Mouse (Mus musculus): Measurements from ENCODE around the gene Cep112. TPM values are rescaled to one million over a fixed set of nuclear protein-coding genes. Genes with fewer than 3 reads are reported as not detected.

Gene Cep112
- total and polyA plus RNA-seq, 2 experiments from 2014 or later: 8.6 to 17.2 TPM

DNA sequence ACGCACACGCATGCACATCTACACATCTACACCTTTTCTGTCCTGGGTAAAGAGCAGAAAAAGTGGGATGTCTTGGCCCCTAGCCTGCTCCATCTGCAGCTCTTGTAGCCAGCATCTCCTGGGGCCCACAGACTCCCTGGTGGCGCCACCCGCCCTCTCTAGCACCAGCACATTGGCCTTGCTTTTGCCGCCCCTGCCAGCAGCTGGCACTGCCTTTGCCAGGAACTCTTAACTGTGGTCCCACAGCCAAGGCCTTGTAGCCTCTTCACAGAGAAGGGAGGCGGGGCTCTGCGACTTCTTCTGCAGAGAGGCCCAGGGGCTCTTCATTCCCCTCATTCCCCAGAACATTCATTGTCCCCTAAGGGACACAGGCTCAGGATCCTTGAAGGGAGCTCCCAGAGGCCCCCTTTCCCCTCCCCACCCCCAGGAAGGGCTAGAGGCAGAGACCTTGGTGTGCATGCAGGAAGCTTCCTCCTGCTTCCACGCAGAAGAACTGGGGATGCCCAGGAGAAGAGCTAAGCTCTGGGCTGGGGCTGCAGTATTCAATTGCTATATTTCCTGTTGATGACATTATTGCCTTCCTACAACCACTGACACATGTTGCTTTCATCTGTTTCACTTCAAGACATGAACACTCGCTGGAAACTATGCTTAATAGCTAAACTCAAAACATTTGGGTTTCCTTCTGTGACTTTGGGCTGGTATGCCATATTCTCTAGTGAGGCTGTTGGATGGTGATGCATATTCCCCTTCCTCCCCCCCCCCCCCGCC, 475.9 kb downstream of the Cep112 start:
- no peak for TF ChIP-seq CTCF (IDR thresholded peaks at IDR 0.05; ENCODE audit: low read depth)
- Histone ChIP-seq H3K4me1 (ENCODE audit: insufficient read depth) (peaks cover 5% of the 10 kb centered on the region; the same call in 1 of the 2 replicates), H3K9ac (no peak overlapping the region), H3K36me3 (ENCODE audit: insufficient read depth) (no peaks in the 10 kb centered on the region), H3K4me3 (ENCODE audit: low read depth, low read length) (no peak overlapping the region), H3K4me2 (ENCODE audit: low read depth) (no peak overlapping the region), H3K9me3 (ENCODE audit: low read length) (no peaks in the 10 kb centered on the region), H3K27ac (ENCODE audit: low read depth, low read length) (peak overlapping the region; percentile 21; the same call in 1 of the 2 replicates), H3K27me3 (ENCODE audit: insufficient read depth, low read length) (no peaks in the 10 kb centered on the region)
- 53% methylated on average over 9 of the region's 10 CpGs for WGBS
- DNase-seq (peak; percentile 62), ATAC-seq (peak; percentile 83)

DNA sequence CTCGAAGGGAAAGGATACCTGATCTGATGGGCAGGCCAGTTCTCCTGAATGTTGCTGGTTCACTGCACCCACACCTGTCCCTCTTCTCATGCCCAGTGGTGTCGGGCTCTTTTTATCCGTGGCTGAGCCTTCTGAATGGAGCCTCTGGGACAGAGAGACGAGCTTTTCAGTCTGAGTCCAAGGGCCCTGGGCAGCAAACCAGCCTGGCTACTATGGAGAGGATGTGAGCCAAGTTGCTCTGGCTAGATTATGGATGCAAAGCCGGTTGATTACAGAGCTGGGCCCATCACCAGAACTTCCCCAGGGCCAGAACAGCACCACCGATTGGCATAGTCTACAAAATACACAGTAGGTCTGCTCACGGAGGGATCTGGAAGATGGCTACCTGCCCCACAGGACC, 476.7 kb downstream of the Cep112 start:
- H3K9me3 ChIP-seq (ENCODE audit: low read length): no peaks in the 10 kb centered on the region
- WGBS: 46% methylated on average over 7 of the region's 7 CpGs
- H3K27me3 ChIP-seq (ENCODE audit: insufficient read depth, low read length): no peaks in the 10 kb centered on the region
- peaks cover 5% of the 10 kb centered on the region; the same call in 1 of the 2 replicates for H3K4me1 ChIP-seq (ENCODE audit: insufficient read depth)
- H3K9ac ChIP-seq: no peak overlapping the region
- no peaks in the 10 kb centered on the region for H3K36me3 ChIP-seq (ENCODE audit: insufficient read depth)
- no peak for DNase-seq
- H3K27ac ChIP-seq (ENCODE audit: low read depth, low read length): no peak overlapping the region
- TF ChIP-seq CTCF (IDR thresholded peaks at IDR 0.05; ENCODE audit: low read depth): no peak
- no peak overlapping the region for H3K4me2 ChIP-seq (ENCODE audit: low read depth)
- ATAC-seq: peak; percentile 36
- H3K4me3 ChIP-seq (ENCODE audit: low read depth, low read length): no peak overlapping the region

DNA sequence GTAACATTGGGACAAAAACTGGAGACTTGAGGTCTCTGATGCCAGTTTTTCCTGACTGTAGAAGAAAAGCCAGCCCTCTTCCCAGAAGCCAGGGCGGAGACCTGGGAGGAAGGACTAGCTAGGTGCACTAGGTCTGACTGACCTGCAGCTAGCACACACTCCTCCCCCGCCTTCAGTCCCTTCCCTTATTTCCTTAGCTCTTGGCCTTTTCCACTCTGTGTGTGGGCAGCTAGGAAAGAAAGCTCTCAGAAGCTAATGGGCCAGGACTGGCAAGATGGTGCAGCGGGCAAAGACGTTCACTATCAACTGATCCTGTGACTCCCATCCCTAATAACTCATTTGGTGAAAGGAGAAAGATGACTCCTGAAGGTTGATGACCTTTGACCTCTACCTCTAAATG, 477.3 kb downstream of the Cep112 start:
- H3K4me2 ChIP-seq (ENCODE audit: low read depth): no peak overlapping the region
- 81% methylated on average over 4 of the region's 4 CpGs for WGBS
- H3K4me3 ChIP-seq (ENCODE audit: low read depth, low read length): no peak overlapping the region
- ATAC-seq (no peak), DNase-seq (no peak)
- no peaks in the 10 kb centered on the region for H3K27me3 ChIP-seq (ENCODE audit: insufficient read depth, low read length)
- TF ChIP-seq CTCF (IDR thresholded peaks at IDR 0.05; ENCODE audit: low read depth): no peak
- H3K36me3 ChIP-seq (ENCODE audit: insufficient read depth): no peaks in the 10 kb centered on the region
- H3K9me3 ChIP-seq (ENCODE audit: low read length): no peaks in the 10 kb centered on the region
- H3K9ac ChIP-seq: no peak overlapping the region
- H3K27ac ChIP-seq (ENCODE audit: low read depth, low read length): no peak overlapping the region
- peaks cover 5% of the 10 kb centered on the region; the same call in 1 of the 2 replicates for H3K4me1 ChIP-seq (ENCODE audit: insufficient read depth)

DNA sequence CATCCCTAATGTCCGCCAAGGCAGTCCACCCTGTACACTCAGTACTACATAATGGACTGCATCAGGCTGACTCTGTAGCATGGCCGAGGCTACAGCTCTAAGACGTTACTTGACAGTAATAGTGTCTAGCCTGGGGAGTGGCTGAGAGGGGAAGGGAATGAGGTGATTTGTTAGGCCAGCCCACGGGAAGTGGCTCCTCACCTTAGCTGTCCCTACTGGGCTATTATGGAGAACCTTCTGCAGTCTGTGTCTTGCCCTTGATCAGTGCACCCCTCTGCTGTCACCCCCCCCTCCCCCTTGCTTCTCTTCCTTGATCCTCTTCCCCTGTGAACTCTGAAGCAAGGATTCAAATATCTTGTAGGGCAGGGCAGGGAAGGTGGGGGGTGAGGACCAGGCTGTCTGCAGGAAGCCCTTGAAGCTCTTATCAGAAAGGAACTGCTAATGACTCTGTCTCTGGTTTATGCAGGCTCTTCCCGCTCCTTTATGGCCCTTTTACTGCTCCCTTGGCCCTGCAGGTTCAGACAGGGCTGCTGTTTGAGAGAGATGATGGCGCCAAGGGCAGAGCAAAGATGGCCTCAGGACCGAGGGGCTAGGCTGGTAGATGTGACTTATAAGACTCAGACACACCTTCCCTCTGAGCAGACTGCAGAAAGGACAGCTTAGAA, 481.7 kb downstream of the Cep112 start:
- 0 out of 2 replicates have a peak, but pooled peaks cover 4% of the 10 kb centered on the region for H3K4me1 ChIP-seq (ENCODE audit: insufficient read depth)
- H3K4me2 ChIP-seq (ENCODE audit: low read depth): no peak overlapping the region
- H3K36me3 ChIP-seq (ENCODE audit: insufficient read depth): no peaks in the 10 kb centered on the region
- no peak overlapping the region for H3K9ac ChIP-seq
- DNase-seq: no peak
- no peaks in the 10 kb centered on the region for H3K9me3 ChIP-seq (ENCODE audit: low read length)
- TF ChIP-seq CTCF (IDR thresholded peaks at IDR 0.05; ENCODE audit: low read depth): no peak
- no peaks in the 10 kb centered on the region for H3K27me3 ChIP-seq (ENCODE audit: insufficient read depth, low read length)
- no peak overlapping the region for H3K27ac ChIP-seq (ENCODE audit: low read depth, low read length)
- no peak for ATAC-seq
- 83% methylated on average over 7 of the region's 7 CpGs for WGBS
- H3K4me3 ChIP-seq (ENCODE audit: low read depth, low read length): no peak overlapping the region

DNA sequence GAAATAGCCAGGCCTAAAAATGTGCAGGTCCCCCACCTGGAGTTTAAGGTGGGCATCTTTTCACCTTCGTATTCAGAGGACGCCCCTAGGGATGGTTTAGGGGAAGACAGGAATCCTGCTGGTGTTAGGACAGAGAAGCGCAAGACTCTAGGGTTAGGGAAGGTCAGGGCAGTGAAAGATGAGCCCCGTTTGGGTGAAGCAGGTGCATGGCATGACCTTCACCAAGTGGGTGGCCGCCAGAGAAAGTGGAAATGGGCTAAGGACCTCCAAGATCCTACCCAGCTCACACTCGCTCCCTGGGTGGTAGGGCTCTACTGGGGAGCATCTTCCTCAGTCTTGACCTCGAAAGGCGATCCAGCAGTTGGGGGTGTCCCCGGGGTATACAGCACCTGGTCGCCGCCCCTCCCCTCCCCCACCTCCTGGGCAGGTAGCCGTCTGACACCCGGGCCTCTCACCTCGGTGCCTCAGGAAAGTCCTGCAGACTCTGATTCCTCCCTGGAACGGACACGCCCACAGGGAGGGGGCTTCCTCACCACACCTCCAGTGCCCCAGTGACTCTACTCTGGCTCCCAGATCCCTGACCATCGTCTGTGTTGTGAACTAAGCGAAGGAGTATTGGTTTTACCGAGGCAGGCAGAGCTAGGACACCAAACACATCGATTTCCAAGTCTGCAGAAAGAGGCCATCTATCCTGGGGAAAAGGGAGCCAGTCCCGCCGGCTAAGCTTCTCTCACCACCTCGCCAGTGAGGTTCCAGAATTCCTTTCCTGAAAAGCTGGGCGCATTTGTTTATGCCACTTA, 484.6 kb downstream of the Cep112 start:
- WGBS: 18% methylated on average over 24 of the region's 24 CpGs
- H3K9me3 ChIP-seq (ENCODE audit: low read length): no peaks in the 10 kb centered on the region
- no peaks in the 10 kb centered on the region for H3K36me3 ChIP-seq (ENCODE audit: insufficient read depth)
- no peak overlapping the region for H3K27ac ChIP-seq (ENCODE audit: low read depth, low read length)
- H3K9ac ChIP-seq: no peak overlapping the region
- H3K4me1 ChIP-seq (ENCODE audit: insufficient read depth): 0 out of 2 replicates have a peak, but pooled peaks cover 4% of the 10 kb centered on the region
- H3K27me3 ChIP-seq (ENCODE audit: insufficient read depth, low read length): no peaks in the 10 kb centered on the region
- no peak overlapping the region for H3K4me3 ChIP-seq (ENCODE audit: low read depth, low read length)
- H3K4me2 ChIP-seq (ENCODE audit: low read depth): 0 out of 2 replicates have a peak overlapping the region, but pooled peaks have one; percentile 17
- 0 out of 2 replicates have a peak, but pooled peaks have one; percentile 13 for TF ChIP-seq CTCF (IDR thresholded peaks at IDR 0.05; ENCODE audit: low read depth)
- ATAC-seq (no peak), DNase-seq (no peak)

Other genes starting within 250 kb of the Cep112 start
- 0.67 TPM in 1 of 2 replicates, not detected in the other for gene Apoh, start 81.8 kb upstream of the Cep112 start, total RNA-seq (2014; rRNA removed)
- gene Apoh, start 81.8 kb upstream of the Cep112 start, polyA plus RNA-seq (2015; fragmentation: Nextera tagmentation; extraction: Ambion mirVana): 0.24 and 0.25 TPM in 2 replicates
- gene Prkca, start 81.3 kb upstream of the Cep112 start, total RNA-seq (2014; rRNA removed): 25.9 and 30.0 TPM in 2 replicates
- gene Prkca, start 81.3 kb upstream of the Cep112 start, polyA plus RNA-seq (2015; fragmentation: Nextera tagmentation; extraction: Ambion mirVana): 3.9 and 5.0 TPM in 2 replicates

Data from forebrain, postnatal 0 days (tissue).